Comparison of ENCODE assay signal across 21 mouse cellular contexts in the genomic region with DNA sequence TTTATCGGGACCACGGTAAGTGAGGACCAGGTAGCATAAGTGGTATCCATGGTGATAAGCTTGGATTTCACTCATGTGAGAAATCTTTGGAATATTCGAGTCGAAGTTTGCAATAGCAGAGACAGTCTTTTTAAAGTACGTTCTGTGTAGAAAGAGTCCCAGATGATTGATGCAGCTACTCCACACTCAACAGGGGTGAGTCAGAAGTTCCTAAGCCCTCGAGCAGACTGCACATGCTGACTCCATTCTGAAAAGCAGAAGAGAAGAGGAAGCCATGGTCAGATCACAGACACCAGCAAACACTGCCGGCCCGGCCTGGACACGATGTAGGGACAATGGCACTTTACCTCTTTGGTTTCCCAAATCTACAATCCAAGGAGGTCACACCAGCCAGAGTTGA.
DNase-seq lines count a peak whose midpoint lies in the region; ATAC-seq lines count a peak whose summit lies in the region.
"Had no signal": no experiment of that assay in that cellular context is flagged by ENCODE, and none has a peak within 500 bp of the region (broad histone marks: within the 10 kb centered on the region; RNA-seq: fewer than 3 reads in every experiment).

No protein-coding gene starts in this region.

- H3K4me2 ChIP-seq in heart, embryonic 11.5 days = no peak overlapping the region
- no peak overlapping the region for H3K4me2 ChIP-seq in heart, embryonic 12.5 days
- H3K4me2 ChIP-seq: embryonic facial prominence, embryonic 13.5 days; forebrain, embryonic 12.5 days; hindbrain, embryonic 12.5 days had no signal

- no peak overlapping the region for H3K27ac ChIP-seq in heart, embryonic 11.5 days (ENCODE audit: low read depth, low read length)
- no peak overlapping the region for H3K27ac ChIP-seq in heart, embryonic 12.5 days (ENCODE audit: poor library complexity, severe bottlenecking)
- H3K27ac ChIP-seq: embryonic facial prominence, embryonic 13.5 days; forebrain, embryonic 12.5 days; heart, adult 2 months; hindbrain, embryonic 12.5 days had no signal

- H3K9ac ChIP-seq in heart, embryonic 11.5 days (ENCODE audit: low read depth, low read length) = no peak overlapping the region
- H3K9ac ChIP-seq in heart, embryonic 12.5 days = no peak overlapping the region
- H3K9ac ChIP-seq: embryonic facial prominence, embryonic 13.5 days; forebrain, embryonic 12.5 days; hindbrain, embryonic 12.5 days had no signal

- no peaks in the 10 kb centered on the region for H3K36me3 ChIP-seq in heart, embryonic 11.5 days (ENCODE audit: control insufficient read depth, insufficient read depth, low read length)
- no peaks in the 10 kb centered on the region for H3K36me3 ChIP-seq in heart, embryonic 12.5 days
- H3K36me3 ChIP-seq: embryonic facial prominence, embryonic 13.5 days; forebrain, embryonic 12.5 days; G1E; hindbrain, embryonic 12.5 days had no signal

- no peaks in the 10 kb centered on the region for H3K27me3 ChIP-seq in heart, embryonic 11.5 days (ENCODE audit: control insufficient read depth, insufficient read depth, low read length)
- H3K27me3 ChIP-seq in heart, embryonic 12.5 days (replicated peaks) = no peaks in the 10 kb centered on the region
- H3K27me3 ChIP-seq: embryonic facial prominence, embryonic 13.5 days; forebrain, embryonic 12.5 days; hindbrain, embryonic 12.5 days had no signal

- ATAC-seq in heart, embryonic 11.5 days (replicated peaks; ENCODE audit: insufficient number of reproducible peaks, low FRiP score, low TSS enrichment) = no peak
- ATAC-seq in heart, embryonic 12.5 days (ENCODE audit: insufficient number of reproducible peaks, low FRiP score) = no peak
- ATAC-seq: hindbrain, embryonic 16.5 days; inflammation-experienced regulatory T-cells, adult 6 months; intestine, postnatal 0 days had no signal

- 80% methylated on average over 9 of the region's 9 CpGs for WGBS in heart, embryonic 11.5 days (ENCODE audit: insufficient replicate concordance)
- WGBS in heart, embryonic 12.5 days = 77% methylated on average over 9 of the region's 9 CpGs

- H3K4me3 ChIP-seq in heart, embryonic 11.5 days (ENCODE audit: low read depth, low read length) = no peak overlapping the region
- no peak overlapping the region for H3K4me3 ChIP-seq in heart, embryonic 12.5 days
- H3K4me3 ChIP-seq: embryonic facial prominence, embryonic 13.5 days; forebrain, embryonic 12.5 days; heart, adult 2 months; hindbrain, embryonic 12.5 days had no signal

- H3K9me3 ChIP-seq in heart, embryonic 11.5 days (replicated peaks; ENCODE audit: control insufficient read depth, low read length) = no peaks in the 10 kb centered on the region
- H3K9me3 ChIP-seq in heart, embryonic 12.5 days (replicated peaks) = no peaks in the 10 kb centered on the region
- H3K9me3 ChIP-seq: embryonic facial prominence, embryonic 13.5 days; forebrain, embryonic 12.5 days; G1E; hindbrain, embryonic 12.5 days had no signal

- H3K4me1 ChIP-seq in heart, embryonic 11.5 days (ENCODE audit: control insufficient read depth, insufficient read depth, low read length) = no peaks in the 10 kb centered on the region
- H3K4me1 ChIP-seq in heart, embryonic 12.5 days (replicated peaks) = no peaks in the 10 kb centered on the region
- H3K4me1 ChIP-seq: embryonic facial prominence, embryonic 13.5 days; forebrain, embryonic 12.5 days; hindbrain, embryonic 12.5 days had no signal

- peak; percentile 82 for DNase-seq in heart, adult 11 months
- peak; percentile 33 for DNase-seq in adrenal gland, adult 8-10 months
- peak; percentile 18 to 35 for DNase-seq in adrenal gland, postnatal 36 days
- no peak for DNase-seq in right cerebral cortex, postnatal 10 days (ENCODE audit: low spot score in 2 of 2)
- DNase-seq: cerebellum, adult 18-20 months; cerebellum, adult 9-11 months; cerebellum, postnatal 36 days; gastrocnemius, postnatal 10 days; heart, adult 2 months; heart, postnatal 10 days; heart, postnatal 4 days; kidney, adult 8-10 months had no signal

Comparison
In these comparisons a context has a peak if more than half of its experiments do, and no peak if none do; other contexts are left out.
1. DNase-seq: peak in heart, adult 11 months (single experiment), adrenal gland, adult 8-10 months (single experiment) and adrenal gland, postnatal 36 days (2 of 2); none in right cerebral cortex, postnatal 10 days (0 of 2).